Comparison of ENCODE assay signal across 9 mouse cellular contexts in genomic region chr9:124438686-124439346, GRCm38 (mm10). TPM values are rescaled to one million over a fixed set of nuclear protein-coding genes. Genes with fewer than 3 reads are reported as not detected.
A peak's percentile ranks its signal among the peaks of the same experiment; 100 is the strongest.
DNase-seq lines count a peak whose midpoint lies in the region; ATAC-seq and TF ChIP-seq lines count a peak whose summit lies in the region.
"Had no signal": no experiment of that assay in that cellular context is flagged by ENCODE, and none has a peak within 500 bp of the region (broad histone marks: within the 10 kb centered on the region; RNA-seq: fewer than 3 reads in every experiment).

No protein-coding gene starts in this region.

- H3K4me3 ChIP-seq in hindbrain, embryonic 14.5 days (replicated peaks; ENCODE audit: low read length): no peak overlapping the region
- no peak overlapping the region for H3K4me3 ChIP-seq in hindbrain, embryonic 12.5 days
- H3K4me3 ChIP-seq in ES-E14 (ENCODE audit: insufficient read depth in 1 of 2, low read depth in 1 of 2, low read length in 2 of 2, poor library complexity in 1 of 2, severe bottlenecking in 1 of 2): no peak overlapping the region
- no peak overlapping the region for H3K4me3 ChIP-seq in hindbrain, embryonic 15.5 days
- no peak overlapping the region for H3K4me3 ChIP-seq in limb, embryonic 12.5 days (replicated peaks)
- H3K4me3 ChIP-seq: left cerebral cortex, adult 2 months had no signal

- H3K27me3 ChIP-seq in hindbrain, embryonic 14.5 days (ENCODE audit: control insufficient read depth, insufficient read depth, low read length): no peaks in the 10 kb centered on the region
- no peaks in the 10 kb centered on the region for H3K27me3 ChIP-seq in hindbrain, embryonic 12.5 days
- H3K27me3 ChIP-seq in hindbrain, embryonic 15.5 days: no peaks in the 10 kb centered on the region
- no peaks in the 10 kb centered on the region for H3K27me3 ChIP-seq in limb, embryonic 12.5 days

- DNase-seq in hindbrain, embryonic 14.5 days (ENCODE audit: low spot score): no peak
- DNase-seq in ES-E14 (ENCODE audit: low read depth, low spot score): no peak
- DNase-seq in cerebellum, adult 9-10 months: peak; percentile 64
- peak; percentile 42 to 54 for DNase-seq in natural killer cell, adult 2 months (ENCODE audit: low spot score in 2 of 2)
- DNase-seq in ovary, postnatal 10 days (ENCODE audit: low spot score): no peak

- peaks cover 36% of the 10 kb centered on the region for H3K36me3 ChIP-seq in hindbrain, embryonic 14.5 days (replicated peaks; ENCODE audit: control insufficient read depth, insufficient read depth)
- H3K36me3 ChIP-seq in hindbrain, embryonic 12.5 days: peaks cover 37% of the 10 kb centered on the region
- peaks cover 36% of the 10 kb centered on the region for H3K36me3 ChIP-seq in ES-E14 (ENCODE audit: control insufficient read depth, insufficient read depth, low read length, poor library complexity, severe bottlenecking)
- peaks cover 33% of the 10 kb centered on the region for H3K36me3 ChIP-seq in hindbrain, embryonic 15.5 days
- peaks cover 38% of the 10 kb centered on the region for H3K36me3 ChIP-seq in limb, embryonic 12.5 days

- no peak overlapping the region for H3K9ac ChIP-seq in hindbrain, embryonic 14.5 days
- no peak overlapping the region for H3K9ac ChIP-seq in hindbrain, embryonic 12.5 days
- no peak overlapping the region for H3K9ac ChIP-seq in ES-E14 (ENCODE audit: insufficient read depth, low read depth, low read length, poor library complexity, severe bottlenecking)
- H3K9ac ChIP-seq in hindbrain, embryonic 15.5 days: no peak overlapping the region
- H3K9ac ChIP-seq in limb, embryonic 12.5 days (replicated peaks): no peak overlapping the region

- peaks cover 31% of the 10 kb centered on the region for H3K9me3 ChIP-seq in hindbrain, embryonic 14.5 days (ENCODE audit: control insufficient read depth, low read length)
- H3K9me3 ChIP-seq in hindbrain, embryonic 12.5 days (replicated peaks): peaks cover 34% of the 10 kb centered on the region
- peaks cover 2% of the 10 kb centered on the region; the same call in 1 of the 2 replicates for H3K9me3 ChIP-seq in ES-E14 (ENCODE audit: control insufficient read depth, insufficient read depth, low read depth, low read length)
- peaks cover 10% of the 10 kb centered on the region; the same call in 1 of the 2 replicates for H3K9me3 ChIP-seq in hindbrain, embryonic 15.5 days
- H3K9me3 ChIP-seq in limb, embryonic 12.5 days: peaks cover 35% of the 10 kb centered on the region

- in situ Hi-C loops in ES-E14 (cut with MboI; ENCODE audit: low sequenced_read_pairs in 2 of 2, unreplicated experiment in 2 of 2): no loop called here

- no peak overlapping the region for H3K4me2 ChIP-seq in hindbrain, embryonic 14.5 days (replicated peaks)
- H3K4me2 ChIP-seq in hindbrain, embryonic 12.5 days (replicated peaks): no peak overlapping the region
- no peak overlapping the region for H3K4me2 ChIP-seq in hindbrain, embryonic 15.5 days
- H3K4me2 ChIP-seq in limb, embryonic 12.5 days: no peak overlapping the region

- no peaks in the 10 kb centered on the region for H3K4me1 ChIP-seq in hindbrain, embryonic 14.5 days (replicated peaks; ENCODE audit: control insufficient read depth, insufficient read depth, low read length)
- H3K4me1 ChIP-seq in hindbrain, embryonic 12.5 days: no peaks in the 10 kb centered on the region
- H3K4me1 ChIP-seq in ES-E14 (ENCODE audit: control insufficient read depth in 2 of 2, insufficient read depth in 2 of 2, low read length in 2 of 2, poor library complexity in 1 of 2): peaks cover 0 to 6% of the 10 kb centered on the region in 2 experiments; a peak in 1 of 4 replicates
- no peaks in the 10 kb centered on the region for H3K4me1 ChIP-seq in hindbrain, embryonic 15.5 days (replicated peaks)
- no peaks in the 10 kb centered on the region for H3K4me1 ChIP-seq in limb, embryonic 12.5 days (replicated peaks)

- WGBS in hindbrain, embryonic 14.5 days: 97% methylated on average over 22 of the region's 22 CpGs
- 95% methylated on average over 21 of the region's 22 CpGs for WGBS in hindbrain, embryonic 12.5 days
- 97% methylated on average over 22 of the region's 22 CpGs for WGBS in hindbrain, embryonic 15.5 days
- WGBS in limb, embryonic 12.5 days: 94% methylated on average over 18 of the region's 22 CpGs

- H3K27ac ChIP-seq in hindbrain, embryonic 14.5 days: no peak overlapping the region
- H3K27ac ChIP-seq in hindbrain, embryonic 12.5 days: no peak overlapping the region
- peak overlapping the region; percentile 55; the same call in 1 of the 2 replicates for H3K27ac ChIP-seq in ES-E14 (ENCODE audit: insufficient read depth, low read depth, low read length, poor library complexity, severe bottlenecking)
- H3K27ac ChIP-seq in hindbrain, embryonic 15.5 days (replicated peaks): no peak overlapping the region
- no peak overlapping the region for H3K27ac ChIP-seq in limb, embryonic 12.5 days
- H3K27ac ChIP-seq: left cerebral cortex, adult 2 months had no signal

- peak; percentile 36 for ATAC-seq in hindbrain, embryonic 14.5 days (ENCODE audit: low FRiP score)
- no peak for ATAC-seq in hindbrain, embryonic 12.5 days (ENCODE audit: low FRiP score)
- ATAC-seq in hindbrain, embryonic 15.5 days (ENCODE audit: low FRiP score, low read depth): peak; percentile 17; the same call in 1 of the 2 replicates
- ATAC-seq in limb, embryonic 12.5 days (ENCODE audit: insufficient number of reproducible peaks, insufficient read depth, low FRiP score, low TSS enrichment, low read depth): peak; percentile 11; the same call in 1 of the 2 replicates

TF ChIP-seq in ES-E14, 5 proteins besides CTCF, POLR2A, EP300 and RAD21:
- TF ChIP-seq ZC3H11A (IDR thresholded peaks at IDR 0.05; ENCODE audit: borderline replicate concordance, low read depth, low read length) (no peak), ZNF384 (IDR thresholded peaks at IDR 0.05; ENCODE audit: low read depth, low read length) (no peak), HCFC1 (IDR thresholded peaks at IDR 0.05; ENCODE audit: borderline replicate concordance, insufficient read depth, low read length) (no peak), MAFK (IDR thresholded peaks at IDR 0.05; ENCODE audit: insufficient read depth, low read depth, low read length) (no peak), CHD2 (IDR thresholded peaks at IDR 0.05; ENCODE audit: low read depth, low read length) (no peak)

RNA-seq across cellular contexts. Expression of gene Ppp2r3d, which starts 37.9 kb away (rescaled TPM):
- 150 and 154 TPM in 2 replicates for polyA plus RNA-seq in hindbrain, embryonic 14.5 days (2014; fragmentation: Nextera tagmentation; extraction: Ambion mirVana)
- 186 and 188 TPM in 2 replicates for polyA plus RNA-seq in hindbrain, embryonic 12.5 days (2016; fragmentation: Nextera tagmentation; extraction: Ambion mirVana)
- 35.2 and 50.6 TPM in 2 replicates for total RNA-seq in ES-E14 (2012; rRNA removed)
- 152 and 180 TPM in 2 replicates for polyA plus RNA-seq in hindbrain, embryonic 15.5 days (2015; fragmentation: Nextera tagmentation; extraction: Ambion mirVana)
- polyA plus RNA-seq in limb, embryonic 12.5 days (2016; fragmentation: Nextera tagmentation; extraction: Ambion mirVana): 121 TPM in 2 replicates

RNA-seq across cellular contexts. Expression of gene Gm21836, which starts 54.8 kb away (rescaled TPM):
- polyA plus RNA-seq in hindbrain, embryonic 14.5 days (2014; fragmentation: Nextera tagmentation; extraction: Ambion mirVana): not detected in 2 replicates
- polyA plus RNA-seq in hindbrain, embryonic 12.5 days (2016; fragmentation: Nextera tagmentation; extraction: Ambion mirVana): not detected in 2 replicates
- total RNA-seq in ES-E14 (2012; rRNA removed): not detected in 2 replicates
- not detected in 2 replicates for polyA plus RNA-seq in hindbrain, embryonic 15.5 days (2015; fragmentation: Nextera tagmentation; extraction: Ambion mirVana)
- not detected in 2 replicates for polyA plus RNA-seq in limb, embryonic 12.5 days (2016; fragmentation: Nextera tagmentation; extraction: Ambion mirVana)
- total RNA-seq: left cerebral cortex, adult 2 months had no signal

Comparison
In these comparisons a context has a peak if more than half of its experiments do, and no peak if none do; other contexts are left out.
1. DNase-seq: peak in cerebellum, adult 9-10 months (single experiment) and natural killer cell, adult 2 months (2 of 2); none in hindbrain, embryonic 14.5 days (single experiment), ES-E14 (single experiment) and ovary, postnatal 10 days (single experiment).